Mouse (Mus musculus) kidney, embryonic 16.5 days (tissue): Measurements from ENCODE around the gene Cep95. TPM values are rescaled to one million over a fixed set of nuclear protein-coding genes. Genes with fewer than 3 reads are reported as not detected.

Source experiments
- ATAC-seq: fragments of 200-750 bp; cut with Nextera tagmentation; 2 replicates; pipeline ENCODE4 v1.8.0; 2017; ENCODE audit warnings: moderate TSS enrichment; ENCODE audit not compliant: low FRiP score, low TSS enrichment
- H3K27ac ChIP-seq: fragments of 300-500 bp; sonication (generic); 2 replicates; pipeline ENCODE4 v1.5.1; 2014; ENCODE audit warnings: low read length
- H3K27me3 ChIP-seq: fragments of 300-500 bp; sonication (generic); 2 replicates; pipeline ENCODE4 v1.6.1; 2014; ENCODE audit warnings: low read length, control low read depth, mixed read lengths; ENCODE audit not compliant: insufficient read depth
- H3K36me3 ChIP-seq: fragments of 300-500 bp; sonication (generic); 2 replicates; pipeline ENCODE4 v1.6.1; 2014; ENCODE audit warnings: low read length, control low read depth, mixed read lengths; ENCODE audit not compliant: insufficient read depth
- H3K4me1 ChIP-seq: fragments of 300-500 bp; sonication (generic); 2 replicates; pipeline ENCODE4 v1.6.1; 2014; ENCODE audit warnings: low read length, control low read depth, mixed read lengths; ENCODE audit not compliant: insufficient read depth
- H3K4me2 ChIP-seq: fragments of 300-500 bp; sonication (generic); replicated peaks from 2 replicates; pipeline ENCODE4 v1.6.1; 2014; ENCODE audit warnings: low read depth, low read length
- H3K4me3 ChIP-seq: fragments of 300-500 bp; sonication (generic); 2 replicates; pipeline ENCODE4 v1.5.1; 2014; ENCODE audit warnings: mild to moderate bottlenecking, low read length
- H3K9ac ChIP-seq: fragments of 300-500 bp; sonication (generic); replicated peaks from 2 replicates; pipeline ENCODE4 v1.6.1; 2014; ENCODE audit warnings: low read length
- H3K9me3 ChIP-seq: fragments of 300-500 bp; sonication (generic); 2 replicates; pipeline ENCODE4 v1.6.1; 2016; ENCODE audit warnings: low read length, control low read depth
- WGBS: fragments of 180-500 bp; shearing (Covaris S2); extraction: QIAGEN DNeasy Blood & Tissue Kit; methylation state at CpG from one replicate; pipeline ENCODE4 v1.1.7; 2014; 5-methylcytosine and 5-hydroxymethylcytosine counted together
- polyA plus RNA-seq: library from polyadenylated mRNA; unstranded; fragments of >200 nt; fragmentation: Nextera tagmentation; extraction: Ambion mirVana; gene quantifications from 2 replicates; pipeline ENCODE4 v1.2.1, GENCODE M21; 2015

Cep95 gene
- polyA plus RNA-seq, 1 experiment from 2014 or later = 21.9 TPM

DNA sequence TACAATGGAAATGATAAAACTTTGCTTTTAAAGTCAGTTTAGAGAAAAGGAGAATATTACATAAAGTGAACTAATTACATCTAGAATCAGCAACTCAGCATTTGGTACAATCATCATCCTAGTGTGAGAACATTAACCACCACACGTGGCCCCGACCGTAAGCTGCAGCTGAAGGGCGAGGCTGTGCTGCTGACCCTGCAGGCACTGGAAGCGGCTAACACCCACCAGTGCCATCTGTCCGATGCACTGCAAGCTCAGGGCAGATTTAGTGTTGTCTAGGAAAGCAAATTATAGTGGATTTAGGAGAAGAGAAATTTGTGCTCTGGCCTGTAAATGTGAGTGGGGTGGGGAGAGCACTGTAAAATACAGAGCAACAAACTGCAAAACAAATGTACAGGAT, 31.2 kb downstream of the Cep95 start:
- Histone ChIP-seq H3K36me3 (peaks cover 60% of the 10 kb centered on the region), H3K9ac (no peak overlapping the region)
- 74% methylated on average over 6 of the region's 6 CpGs for WGBS

DNA sequence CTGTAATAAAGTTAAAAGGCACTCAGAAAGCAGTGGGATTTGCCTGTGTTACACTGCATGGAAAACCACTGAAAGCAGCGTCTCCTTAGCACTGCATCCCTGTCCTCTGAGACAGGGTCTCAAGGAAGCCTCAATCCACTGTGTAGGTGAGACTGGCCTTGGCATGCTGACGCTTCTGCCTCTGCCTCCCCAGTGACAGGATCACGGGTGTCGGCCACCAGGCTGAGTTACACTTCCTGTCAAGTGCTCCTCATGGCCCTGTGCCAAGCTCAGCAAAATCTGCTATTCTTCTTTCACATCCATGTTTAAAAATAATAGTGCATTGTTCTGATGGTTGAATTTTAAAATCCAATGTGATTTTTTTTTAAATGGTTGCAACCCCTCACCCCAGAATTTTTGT, 31.9 kb downstream of the Cep95 start:
- ATAC-seq = no peak
- H3K36me3 ChIP-seq = peaks cover 58% of the 10 kb centered on the region
- 52% methylated on average over 4 of the region's 4 CpGs for WGBS
- no peak overlapping the region for H3K4me2 ChIP-seq
- H3K4me1 ChIP-seq = no peaks in the 10 kb centered on the region
- no peaks in the 10 kb centered on the region for H3K9me3 ChIP-seq
- no peak overlapping the region for H3K4me3 ChIP-seq
- peak overlapping the region; percentile 36; the same call in 1 of the 2 replicates for H3K27ac ChIP-seq
- no peaks in the 10 kb centered on the region for H3K27me3 ChIP-seq
- H3K9ac ChIP-seq = no peak overlapping the region

More for the DNA sequence above, 31.2 kb downstream of the Cep95 start:
- no peak overlapping the region for H3K4me2 ChIP-seq
- H3K27ac ChIP-seq = no peak overlapping the region
- H3K27me3 ChIP-seq = no peaks in the 10 kb centered on the region
- no peaks in the 10 kb centered on the region for H3K4me1 ChIP-seq
- no peak for ATAC-seq
- H3K4me3 ChIP-seq = no peak overlapping the region
- H3K9me3 ChIP-seq = no peaks in the 10 kb centered on the region

- no peak overlapping the region for H3K9ac ChIP-seq
- 82% methylated on average over 6 of the region's 6 CpGs for WGBS
- H3K9me3 ChIP-seq = no peaks in the 10 kb centered on the region
- H3K27ac ChIP-seq = peak overlapping the region; percentile 36; the same call in 1 of the 2 replicates
- no peak overlapping the region for H3K4me2 ChIP-seq
- no peak for ATAC-seq
- no peak overlapping the region for H3K4me3 ChIP-seq
- H3K27me3 ChIP-seq = no peaks in the 10 kb centered on the region
- H3K4me1 ChIP-seq = no peaks in the 10 kb centered on the region
- peaks cover 59% of the 10 kb centered on the region for H3K36me3 ChIP-seq
Observed at GRCm38 (mm10) chr11:106821397-106821796, 32.3 kb downstream of the Cep95 start.

DNA sequence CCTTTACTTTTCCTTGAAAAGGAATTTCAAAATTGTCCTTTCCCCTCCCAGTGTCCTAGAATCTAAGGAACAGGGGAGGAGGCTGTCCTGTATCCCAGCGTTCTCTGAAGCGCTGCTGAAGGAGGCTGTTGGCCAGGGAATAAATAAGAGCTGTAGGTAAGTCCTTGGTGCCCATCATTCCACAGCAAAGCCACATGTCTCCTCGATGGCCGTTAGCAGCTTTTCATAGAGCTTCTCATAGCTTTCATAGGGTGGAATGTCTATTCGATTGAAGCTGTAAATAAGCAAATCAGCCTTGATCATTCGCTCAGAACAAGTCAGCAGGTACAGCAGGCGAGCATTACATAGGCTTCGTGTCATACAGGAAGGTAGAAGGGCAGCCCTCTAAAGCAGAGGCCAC, 33.4 kb downstream of the Cep95 start:
- Histone ChIP-seq H3K27ac (no peak overlapping the region), H3K9me3 (no peaks in the 10 kb centered on the region), H3K4me2 (no peak overlapping the region), H3K4me3 (no peak overlapping the region), H3K36me3 (peaks cover 55% of the 10 kb centered on the region), H3K27me3 (no peaks in the 10 kb centered on the region), H3K4me1 (no peaks in the 10 kb centered on the region), H3K9ac (no peak overlapping the region)
- 92% methylated on average over 8 of the region's 8 CpGs for WGBS
- ATAC-seq = no peak

- Histone ChIP-seq H3K4me3 (no peak overlapping the region), H3K27me3 (no peaks in the 10 kb centered on the region), H3K4me1 (no peaks in the 10 kb centered on the region), H3K36me3 (peaks cover 52% of the 10 kb centered on the region), H3K27ac (no peak overlapping the region), H3K9me3 (no peaks in the 10 kb centered on the region), H3K9ac (no peak overlapping the region), H3K4me2 (no peak overlapping the region)
- 87% methylated on average over 5 of the region's 5 CpGs for WGBS
- ATAC-seq = no peak
Observed at GRCm38 (mm10) chr11:106822911-106823310, 33.9 kb downstream of the Cep95 start.

DNA sequence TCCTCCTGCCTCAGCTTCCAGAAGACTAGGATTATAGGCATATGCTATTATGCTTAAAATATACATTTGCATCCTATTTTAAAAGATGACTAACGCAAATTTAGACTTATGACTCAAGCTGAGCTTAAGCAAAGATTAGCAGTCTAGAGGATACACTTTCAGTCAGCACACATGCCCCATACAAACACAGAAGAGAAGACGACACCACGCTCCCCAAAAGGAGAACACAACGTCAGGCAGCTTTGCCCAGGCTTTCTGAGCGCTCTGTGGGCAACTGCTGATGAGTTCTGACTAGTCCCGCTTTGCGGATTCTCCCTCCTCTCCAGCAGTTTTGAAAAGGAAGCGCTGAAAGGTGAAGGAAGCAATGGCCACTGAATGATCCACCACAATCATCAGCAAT, 34.7 kb downstream of the Cep95 start:
- 96% methylated on average over 8 of the region's 8 CpGs for WGBS

DNA sequence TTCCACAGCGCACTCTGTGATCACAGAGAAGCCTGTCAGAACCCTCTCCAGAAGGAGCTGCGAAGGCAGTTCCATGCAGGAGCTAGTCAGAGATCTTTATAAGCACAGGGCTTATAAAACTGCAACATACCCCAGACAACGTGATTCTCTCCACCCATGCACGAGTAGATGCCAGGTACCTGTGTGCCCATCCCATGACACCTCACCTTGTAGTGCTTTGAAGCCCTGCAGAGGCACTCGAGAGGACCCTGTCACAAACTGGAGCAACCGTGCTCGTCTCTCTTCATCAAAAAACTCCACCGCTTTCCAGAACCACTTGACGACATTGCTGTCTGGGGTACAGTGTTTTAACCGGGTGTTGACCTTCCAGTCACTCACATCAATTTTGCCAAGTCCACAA, 35.4 kb downstream of the Cep95 start:
- Histone ChIP-seq H3K27ac (no peak overlapping the region), H3K36me3 (peaks cover 53% of the 10 kb centered on the region), H3K4me1 (no peaks in the 10 kb centered on the region), H3K9me3 (no peaks in the 10 kb centered on the region), H3K4me2 (no peak overlapping the region), H3K4me3 (no peak overlapping the region), H3K27me3 (no peaks in the 10 kb centered on the region), H3K9ac (no peak overlapping the region)
- ATAC-seq = no peak
- 91% methylated on average over 10 of the region's 10 CpGs for WGBS

More for the DNA sequence above, 34.7 kb downstream of the Cep95 start:
- no peak overlapping the region for H3K9ac ChIP-seq
- H3K27me3 ChIP-seq = no peaks in the 10 kb centered on the region
- H3K4me1 ChIP-seq = no peaks in the 10 kb centered on the region
- H3K27ac ChIP-seq = no peak overlapping the region
- H3K4me2 ChIP-seq = no peak overlapping the region
- H3K36me3 ChIP-seq = peaks cover 56% of the 10 kb centered on the region
- ATAC-seq = no peak
- H3K9me3 ChIP-seq = no peaks in the 10 kb centered on the region
- no peak overlapping the region for H3K4me3 ChIP-seq

- peaks cover 46% of the 10 kb centered on the region for H3K36me3 ChIP-seq
- H3K9ac ChIP-seq = no peak overlapping the region
- no peak overlapping the region for H3K4me2 ChIP-seq
- 84% methylated on average over 7 of the region's 7 CpGs for WGBS
- ATAC-seq = no peak
- no peaks in the 10 kb centered on the region for H3K27me3 ChIP-seq
- no peak overlapping the region for H3K27ac ChIP-seq
- H3K4me1 ChIP-seq = no peaks in the 10 kb centered on the region
- H3K9me3 ChIP-seq = no peaks in the 10 kb centered on the region
- H3K4me3 ChIP-seq = no peak overlapping the region
Observed at GRCm38 (mm10) chr11:106828079-106828478, 39.0 kb downstream of the Cep95 start.

GRCm38 (mm10) chr11:106842002-106842401, 53.0 kb downstream of the Cep95 start:
- H3K4me1 ChIP-seq = no peaks in the 10 kb centered on the region
- no peak for ATAC-seq
- H3K9ac ChIP-seq = no peak overlapping the region
- 92% methylated on average over 3 of the region's 3 CpGs for WGBS
- no peaks in the 10 kb centered on the region for H3K27me3 ChIP-seq
- H3K27ac ChIP-seq = no peak overlapping the region
- H3K4me2 ChIP-seq = no peak overlapping the region
- H3K4me3 ChIP-seq = no peak overlapping the region
- no peaks in the 10 kb centered on the region for H3K9me3 ChIP-seq
- H3K36me3 ChIP-seq = peaks cover 46% of the 10 kb centered on the region

GRCm38 (mm10) chr11:106851438-106851837, 62.4 kb downstream of the Cep95 start:
- no peaks in the 10 kb centered on the region for H3K9me3 ChIP-seq
- no peak overlapping the region for H3K27ac ChIP-seq
- no peak for ATAC-seq
- no peaks in the 10 kb centered on the region for H3K27me3 ChIP-seq
- no peak overlapping the region for H3K9ac ChIP-seq
- H3K4me3 ChIP-seq = no peak overlapping the region
- no peak overlapping the region for H3K4me2 ChIP-seq
- peaks cover 20% of the 10 kb centered on the region for H3K36me3 ChIP-seq
- 60% methylated on average over 2 of the region's 2 CpGs for whole genome bisulfite sequencing
- H3K4me1 ChIP-seq = no peaks in the 10 kb centered on the region
